Mouse (Mus musculus) liver (tissue): ENCODE measurements around the gene Parva.

Experiments
- DNase-seq: peaks from one replicate; pipeline ENCODE4 v3.0.0-alpha.2; 2020; ENCODE audit warnings: mixed read lengths

Gene Parva

GRCm38 (mm10) chr7:112614046-112614790 lies 186.9 kb downstream of the Parva start:
- DNase-seq: no peak

GRCm38 (mm10) chr7:112614791-112615668 lies 187.7 kb downstream of the Parva start:
- DNase-seq: peak; percentile 21

GRCm38 (mm10) chr7:112620322-112621179 lies 193.2 kb downstream of the Parva start:
- DNase-seq: no peak

- no peak for DNase-seq
Observed at GRCm38 (mm10) chr7:112627481-112627880, 200.2 kb downstream of the Parva start.

GRCm38 (mm10) chr7:112634505-112635213 lies 207.4 kb downstream of the Parva start:
- DNase-seq: no peak

DNA sequence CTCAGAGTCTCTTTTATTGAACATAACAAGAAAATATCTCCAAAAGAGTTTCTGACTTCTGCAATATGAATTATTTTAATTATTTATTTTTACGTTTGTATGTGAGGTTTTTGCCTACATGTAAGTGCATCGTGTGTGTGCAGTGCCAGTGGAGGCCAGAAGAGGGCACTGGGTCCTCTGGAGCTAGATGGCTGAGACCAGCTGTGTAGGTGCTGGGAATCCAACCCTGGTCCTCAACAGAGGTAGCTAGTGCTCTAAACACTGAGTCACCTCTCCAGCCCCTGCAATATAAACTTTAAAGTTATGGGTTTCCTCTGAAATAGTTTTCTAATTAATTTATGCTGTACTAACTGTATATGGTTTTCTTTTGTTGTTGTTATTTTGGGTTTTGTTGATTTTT lies 208.6 kb downstream of the Parva start:
- no peak for DNase-seq
